Mouse (Mus musculus) naive thymus-derived CD4-positive, alpha-beta T cell, adult 5 months (primary cell): Measurements from ENCODE around the gene AI481877. TPM values are rescaled to one million over a fixed set of nuclear protein-coding genes. Genes with fewer than 3 reads are reported as not detected.

Source experiments
- polyA plus RNA-seq: library from polyadenylated mRNA; unstranded; fragments of 100-300 nt; shearing (Covaris generic); gene quantifications from one replicate; pipeline ENCODE4 v1.2.1, GENCODE M21; 2017

Gene AI481877
- polyA plus RNA-seq: not detected

GRCm38 (mm10) chr4:59138507-59139033 is at the start of gene AI481877:
Gene AI481877 (minus strand): TSS chr4:59138983.

GRCm38 (mm10) chr4:59034918-59035785 is 103.6 kb downstream of the AI481877 start, which contains the start of gene Gng10:
Gene Gng10 (plus strand): TSS chr4:59035088.

GRCm38 (mm10) chr4:59002948-59003805 is 135.6 kb downstream of the AI481877 start, which contains the start of gene Gm20503:
Gene Gm20503 (plus strand): TSS chr4:59003210.

GRCm38 (mm10) chr4:58994762-58995161 is 144.0 kb downstream of the AI481877 start, which contains the start of gene Dnajc25:
Gene Dnajc25 (plus strand): TSS chr4:58995062.

Other genes starting within 250 kb of the AI481877 start
- gene Ecpas, start 226.2 kb downstream of the AI481877 start, polyA plus RNA-seq: 53.8 TPM
- not detected for gene Zkscan16, start 195.4 kb downstream of the AI481877 start, polyA plus RNA-seq
- gene Ptgr1, start 151.9 kb downstream of the AI481877 start, polyA plus RNA-seq: not detected
- gene Dnajc25, start 143.9 kb downstream of the AI481877 start, polyA plus RNA-seq: 7.7 TPM
- 6.6 TPM for gene Gm20503, start 135.8 kb downstream of the AI481877 start, polyA plus RNA-seq
- gene Gng10, start 103.9 kb downstream of the AI481877 start, polyA plus RNA-seq: 64.8 TPM
- gene Ugcg, start 50.3 kb upstream of the AI481877 start, polyA plus RNA-seq: 660 TPM